Mouse (Mus musculus) liver, embryonic 14.5 days (tissue): ENCODE results near the gene As3mt.

ENCODE experiments used
- CTCF ChIP-seq: IDR thresholded peaks from 2 replicates; pipeline ENCODE4 v1.5.1; 2016; ENCODE audit warnings: antibody characterized with exemption, low read depth, control low read depth
- EP300 ChIP-seq: IDR thresholded peaks from 2 replicates; pipeline ENCODE4 v1.6.1; 2016; ENCODE audit warnings: antibody characterized with exemption, low read depth

DNA sequence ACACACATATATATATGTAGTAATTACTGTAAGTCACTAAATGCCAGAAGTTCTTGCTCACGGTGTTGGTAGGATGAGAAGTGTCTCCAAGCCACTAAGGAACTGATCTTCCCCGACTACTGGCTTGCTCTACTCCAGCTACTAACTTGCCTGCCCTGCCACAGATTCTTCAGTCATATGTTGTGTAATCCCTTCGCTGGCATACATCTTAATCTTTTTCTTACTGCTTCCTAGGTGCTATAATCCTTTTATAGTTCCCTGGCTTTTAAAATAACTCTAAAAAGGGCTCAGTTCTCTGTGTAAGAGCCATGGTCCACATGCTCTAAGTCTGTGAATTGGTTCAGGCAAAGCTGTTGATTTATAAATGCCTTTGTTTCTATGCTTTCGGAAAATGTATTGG, 78.4 kb downstream of the As3mt start:
- no peak for TF ChIP-seq CTCF
- no peak for TF ChIP-seq EP300
